Mouse (Mus musculus): Measurements from ENCODE around the gene Olfr657.

DNA sequence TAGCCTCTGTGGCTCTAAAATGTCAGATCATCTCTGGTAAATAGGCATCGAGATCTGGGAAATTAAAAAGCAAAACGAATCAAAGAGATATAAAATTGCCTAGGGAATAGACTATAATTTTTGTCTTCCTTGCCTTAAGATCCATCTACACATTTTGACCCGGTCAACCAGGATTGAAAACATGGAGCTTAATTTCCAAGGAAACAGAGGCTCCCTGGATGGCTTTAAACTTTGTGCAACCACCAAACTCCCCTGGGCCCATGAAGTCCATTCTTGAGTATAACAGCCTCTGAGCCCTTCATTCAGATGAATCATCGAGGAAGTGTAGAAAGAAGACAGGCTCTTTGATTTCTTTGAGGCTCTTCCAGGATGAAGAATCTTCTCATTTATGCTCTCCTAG lies 10.9 kb upstream of the Olfr657 start, which contains the start of gene Olfr656:
- no peak for TF ChIP-seq HCFC1 (IDR thresholded peaks at IDR 0.05; ENCODE audit: borderline replicate concordance, insufficient read depth, low read length)
- no peak for TF ChIP-seq CHD2 (IDR thresholded peaks at IDR 0.05; ENCODE audit: low read depth, low read length)
